Mouse (Mus musculus) retina, adult 2 months (tissue): ENCODE data around the gene Col4a3.

Experiments
- DNase-seq: peaks from one replicate; pipeline ENCODE4 v3.0.0-alpha.2; 2012; ENCODE audit warnings: low read depth, low spot score

Col4a3 gene

GRCm38 (mm10) chr1:82768269-82768668, 181.5 kb downstream of the Col4a3 start, which contains the start of gene Tm4sf20:
TSS of gene Tm4sf20 (minus strand) at chr1:82768461.
- DNase-seq = no peak

GRCm38 (mm10) chr1:82771022-82771586, 184.4 kb downstream of the Col4a3 start, which contains the start of gene Gm47791:
TSS of gene Gm47791 (minus strand) at chr1:82771243.
- no peak for DNase-seq
